8 mouse cellular contexts compared by ENCODE assay signal in the genomic region with DNA sequence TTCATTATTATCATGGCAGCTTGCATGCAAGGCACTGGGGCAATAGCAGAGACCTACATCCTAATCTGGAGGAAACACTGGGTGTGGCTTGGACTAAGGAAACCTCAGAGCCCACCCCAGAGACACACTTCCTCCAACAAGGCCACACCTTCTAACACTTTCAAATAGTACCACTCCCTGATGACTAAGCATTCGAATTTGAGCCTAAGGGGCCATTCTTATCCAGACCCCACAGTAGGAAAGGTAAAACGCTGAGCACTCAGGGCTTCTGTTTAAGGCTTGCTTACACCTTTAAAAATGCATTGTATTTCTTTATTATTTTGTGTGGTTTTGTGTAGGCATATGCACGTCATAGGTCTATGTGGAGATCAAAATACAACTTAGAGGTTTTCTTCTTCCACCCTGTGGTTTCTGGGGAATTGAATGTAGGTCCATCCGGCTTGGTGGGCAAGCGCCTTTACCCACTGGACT.
DNase-seq lines count a peak whose midpoint lies in the region; ATAC-seq lines count a peak whose summit lies in the region.
"Had no signal": no experiment of that assay in that cellular context is flagged by ENCODE, and none has a peak within 500 bp of the region (broad histone marks: within the 10 kb centered on the region; RNA-seq: fewer than 3 reads in every experiment).

No protein-coding gene starts in this region.

- H3K4me3 ChIP-seq in midbrain, embryonic 11.5 days (ENCODE audit: low read depth, low read length): no peak overlapping the region
- H3K4me3 ChIP-seq in forebrain, embryonic 15.5 days: no peak overlapping the region

- peak; percentile 47 to 66 for DNase-seq in CD8-positive naive resting alpha-beta T cell, adult 2 months (ENCODE audit: low read depth in 2 of 2, low spot score in 2 of 2)
- DNase-seq in R1 (ENCODE audit: low read depth, low spot score): peak; percentile 94
- DNase-seq in cerebellum, postnatal 36 days: no peak
- no peak for DNase-seq in midbrain, embryonic 11.5 days (ENCODE audit: low spot score, missing footprints)
- DNase-seq: cerebellum, adult 11-12 months had no signal

- ATAC-seq in hematopoietic stem cell, adult 5-6 weeks (replicated peaks in 1 of 2; ENCODE audit: insufficient read depth in 1 of 2, low FRiP score in 2 of 2, low TSS enrichment in 1 of 2, low read depth in 1 of 2, poor library complexity in 2 of 2, severe bottlenecking in 2 of 2): peak; percentile 94 to 96
- peak; percentile 85 for ATAC-seq in monocyte, adult 5-6 weeks (replicated peaks; ENCODE audit: insufficient number of reproducible peaks, low FRiP score, low TSS enrichment, poor library complexity, severe bottlenecking)
- ATAC-seq in midbrain, embryonic 11.5 days (ENCODE audit: low FRiP score): no peak
- no peak for ATAC-seq in forebrain, embryonic 15.5 days (replicated peaks)

- no peaks in the 10 kb centered on the region for H3K36me3 ChIP-seq in midbrain, embryonic 11.5 days (ENCODE audit: control insufficient read depth, insufficient read depth, low read length)
- H3K36me3 ChIP-seq in forebrain, embryonic 15.5 days: no peaks in the 10 kb centered on the region

- 86% methylated on average over 5 of the region's 5 CpGs for WGBS in midbrain, embryonic 11.5 days
- 90% methylated on average over 5 of the region's 5 CpGs for WGBS in forebrain, embryonic 15.5 days

- H3K27ac ChIP-seq in midbrain, embryonic 11.5 days (ENCODE audit: low read depth, low read length): no peak overlapping the region
- no peak overlapping the region for H3K27ac ChIP-seq in forebrain, embryonic 15.5 days (replicated peaks)

- no peak overlapping the region for H3K9ac ChIP-seq in midbrain, embryonic 11.5 days (ENCODE audit: low read length)
- no peak overlapping the region for H3K9ac ChIP-seq in forebrain, embryonic 15.5 days (replicated peaks)

- no peak overlapping the region for H3K4me2 ChIP-seq in midbrain, embryonic 11.5 days
- H3K4me2 ChIP-seq in forebrain, embryonic 15.5 days (replicated peaks): no peak overlapping the region

- H3K4me1 ChIP-seq in midbrain, embryonic 11.5 days (ENCODE audit: control insufficient read depth, insufficient read depth, low read length): no peaks in the 10 kb centered on the region
- no peaks in the 10 kb centered on the region for H3K4me1 ChIP-seq in forebrain, embryonic 15.5 days

- no peaks in the 10 kb centered on the region for H3K27me3 ChIP-seq in midbrain, embryonic 11.5 days (ENCODE audit: control insufficient read depth, insufficient read depth, low read length)
- H3K27me3 ChIP-seq in forebrain, embryonic 15.5 days: no peaks in the 10 kb centered on the region

- H3K9me3 ChIP-seq in midbrain, embryonic 11.5 days (ENCODE audit: control insufficient read depth, low read length): no peaks in the 10 kb centered on the region
- H3K9me3 ChIP-seq in forebrain, embryonic 15.5 days: no peaks in the 10 kb centered on the region

Comparison
In these comparisons a context has a peak if more than half of its experiments do, and no peak if none do; other contexts are left out.
1. DNase-seq: peak in CD8-positive naive resting alpha-beta T cell, adult 2 months (2 of 2) and R1 (single experiment); none in cerebellum, postnatal 36 days (0 of 2) and midbrain, embryonic 11.5 days (single experiment).
2. ATAC-seq: peak in hematopoietic stem cell, adult 5-6 weeks (2 of 2) and monocyte, adult 5-6 weeks (single experiment); none in midbrain, embryonic 11.5 days (single experiment) and forebrain, embryonic 15.5 days (single experiment).